Mouse (Mus musculus) ES-E14 (cell line): ENCODE measurements around the gene Isca2. TPM values are rescaled to one million over a fixed set of nuclear protein-coding genes. Genes with fewer than 3 reads are reported as not detected.
A peak's percentile ranks its signal among the peaks of the same experiment; 100 is the strongest.

ENCODE experiments used
- DNase-seq: peaks from one replicate; pipeline ENCODE4 v3.0.0-alpha.2; 2013; ENCODE audit warnings: low read depth, low spot score
- H3K27ac ChIP-seq: 2 replicates; pipeline ENCODE4 v1.5.1; 2012; ENCODE audit warnings: low read depth, mild to moderate bottlenecking, low read length, moderate library complexity, mixed read lengths; ENCODE audit not compliant: poor library complexity, insufficient read depth, severe bottlenecking
- H3K36me3 ChIP-seq: 2 replicates; pipeline ENCODE4 v1.6.1; 2012; ENCODE audit warnings: mild to moderate bottlenecking, low read length, moderate library complexity, mixed read lengths; ENCODE audit not compliant: control insufficient read depth, poor library complexity, insufficient read depth, severe bottlenecking
- H3K4me1 ChIP-seq, 2 experiments: fragments of 150-350 bp in 1 of 2; sonication (generic) in 1 of 2; 2 replicates each; pipeline ENCODE4 v1.6.1; 2012; ENCODE audit warnings: low read length in 2 of 2, mild to moderate bottlenecking in 1 of 2, mixed read lengths in 1 of 2; ENCODE audit not compliant: control insufficient read depth in 2 of 2, insufficient read depth in 2 of 2, poor library complexity in 1 of 2
- H3K4me3 ChIP-seq, 2 experiments: fragments of 150-350 bp in 1 of 2; sonication (generic) in 1 of 2; 2 replicates each; pipeline ENCODE4 v1.5.1; 2012; ENCODE audit warnings: low read length in 2 of 2, low read depth in 1 of 2, mild to moderate bottlenecking in 1 of 2, mixed read lengths in 1 of 2; ENCODE audit not compliant: insufficient read depth in 1 of 2, poor library complexity in 1 of 2, severe bottlenecking in 1 of 2
- H3K9ac ChIP-seq: 2 replicates; pipeline ENCODE4 v1.6.1; 2012; ENCODE audit warnings: low read depth, mild to moderate bottlenecking, low read length, mixed read lengths; ENCODE audit not compliant: poor library complexity, insufficient read depth, severe bottlenecking
- H3K9me3 ChIP-seq: fragments of 150-350 bp; sonication (generic); 2 replicates; pipeline ENCODE4 v1.6.1; 2012; ENCODE audit warnings: low read depth, mild to moderate bottlenecking, low read length; ENCODE audit not compliant: control insufficient read depth, insufficient read depth
- CHD2 ChIP-seq: IDR thresholded peaks from 2 replicates; pipeline ENCODE4 v1.6.1; 2014; ENCODE audit warnings: mild to moderate bottlenecking, low read depth, low read length, inconsistent platforms
- HCFC1 ChIP-seq: IDR thresholded peaks from 2 replicates; pipeline ENCODE4 v1.6.1; 2012; ENCODE audit warnings: low read length, inconsistent platforms, borderline replicate concordance; ENCODE audit not compliant: insufficient read depth
- MAFK ChIP-seq: IDR thresholded peaks from 2 replicates; pipeline ENCODE4 v1.6.1; 2014; ENCODE audit warnings: mild to moderate bottlenecking, low read depth, low read length, inconsistent platforms; ENCODE audit not compliant: insufficient read depth
- ZC3H11A ChIP-seq: IDR thresholded peaks from 2 replicates; pipeline ENCODE4 v1.6.1; 2012; ENCODE audit warnings: low read depth, mild to moderate bottlenecking, inconsistent platforms, low read length, borderline replicate concordance
- ZNF384 ChIP-seq: IDR thresholded peaks from 2 replicates; pipeline ENCODE4 v1.6.1; 2012; ENCODE audit warnings: low read depth, low read length, inconsistent platforms
- in situ Hi-C, 2 experiments: fragments of 600-800 bp; cut with MboI; formaldehyde crosslinking; loops; one replicate each; pipeline ENCODE4 v1.15.1; 2025; ENCODE audit warnings: low sequenced_read_pairs in 2 of 2, inconsistent platforms in 1 of 2; ENCODE audit not compliant: unreplicated experiment in 2 of 2
- total RNA-seq: library from RNA; depleted of rRNA; stranded (reverse); fragments of 300-350 nt; gene quantifications from 2 replicates; pipeline ENCODE4 v1.2.3, GENCODE M21; 2012

Gene Isca2
- total RNA-seq, 1 experiment, result 36.5 TPM

DNA sequence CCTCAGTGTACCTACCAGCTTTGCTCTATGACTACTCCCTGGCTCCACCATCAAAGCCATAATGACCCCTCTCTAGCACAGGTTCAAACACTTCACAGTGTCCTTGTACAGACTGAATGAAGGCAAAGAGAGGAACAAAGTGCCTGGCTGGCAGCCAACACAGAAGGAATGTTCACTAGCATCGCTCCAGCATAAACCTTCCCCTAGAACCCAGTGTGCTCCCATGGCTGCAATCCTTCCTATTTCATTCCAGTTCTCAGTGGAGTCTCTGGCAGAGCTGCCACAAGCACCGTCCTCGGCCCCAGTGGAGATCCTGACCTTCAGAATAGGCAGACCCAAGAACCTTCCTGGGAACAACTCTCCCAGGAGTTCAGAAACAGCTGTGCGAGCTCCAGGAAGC lies 27.4 kb downstream of the Isca2 start:
- no peak overlapping the region for H3K4me3 ChIP-seq
- no peak overlapping the region for H3K9ac ChIP-seq
- H3K4me1 ChIP-seq, result peaks cover 0 to 2% of the 10 kb centered on the region in 2 experiments; a peak in 1 of 4 replicates
- in situ Hi-C loops, result no loop called here
- no peak overlapping the region for H3K27ac ChIP-seq
- no peak for DNase-seq
- H3K36me3 ChIP-seq, result no peaks in the 10 kb centered on the region
- TF ChIP-seq HCFC1, result no peak
- no peak for TF ChIP-seq ZNF384
- no peak for TF ChIP-seq ZC3H11A
- no peak for TF ChIP-seq MAFK
- no peak for TF ChIP-seq CHD2
- no peaks in the 10 kb centered on the region for H3K9me3 ChIP-seq

- Histone ChIP-seq H3K4me1 (peaks cover 0 to 5% of the 10 kb centered on the region in 2 experiments; a peak in 2 of 4 replicates), H3K4me3 (no peak overlapping the region), H3K36me3 (no peaks in the 10 kb centered on the region), H3K9me3 (no peaks in the 10 kb centered on the region), H3K9ac (no peak overlapping the region), H3K27ac (no peak overlapping the region)
- no peak for DNase-seq
- in situ Hi-C loops, result no loop called here
- TF ChIP-seq CHD2, result no peak
- no peak for TF ChIP-seq ZNF384
- no peak for TF ChIP-seq HCFC1
- no peak for TF ChIP-seq ZC3H11A
- TF ChIP-seq MAFK, result no peak
Observed at GRCm38 (mm10) chr12:84801532-84802110, 28.6 kb downstream of the Isca2 start.

DNA sequence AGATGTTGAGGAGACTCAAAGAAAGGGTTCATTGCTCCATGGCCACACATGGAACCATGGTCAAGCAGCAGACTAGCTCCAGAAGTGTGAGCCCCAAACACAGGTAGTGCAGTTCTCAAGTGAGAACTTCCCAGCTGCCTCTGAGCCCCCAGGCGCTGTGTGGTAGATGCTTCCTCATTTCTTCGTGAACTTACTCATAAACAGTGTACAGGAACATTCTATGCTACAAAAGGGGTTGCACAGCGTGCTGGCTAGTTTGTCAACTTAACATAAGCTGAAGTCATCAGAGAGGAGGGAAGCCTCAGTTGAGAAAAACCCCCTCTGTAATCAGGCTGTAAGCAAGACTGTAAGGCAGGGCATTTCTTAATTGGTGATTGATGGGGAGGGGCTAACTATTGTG lies 29.6 kb downstream of the Isca2 start:
- Histone ChIP-seq H3K9me3 (no peaks in the 10 kb centered on the region), H3K27ac (no peak overlapping the region), H3K4me3 (no peak overlapping the region), H3K9ac (no peak overlapping the region), H3K36me3 (no peaks in the 10 kb centered on the region), H3K4me1 (peaks cover 0 to 9% of the 10 kb centered on the region in 2 experiments; a peak in 2 of 4 replicates)
- DNase-seq, result no peak
- TF ChIP-seq ZNF384 (no peak), CHD2 (no peak), ZC3H11A (no peak), MAFK (no peak), HCFC1 (no peak)
- in situ Hi-C loops, result no loop called here

- in situ Hi-C loops, result no loop called here
- no peaks in the 10 kb centered on the region for H3K36me3 ChIP-seq
- no peak for TF ChIP-seq MAFK
- no peak for TF ChIP-seq HCFC1
- no peak for TF ChIP-seq ZNF384
- no peak for TF ChIP-seq ZC3H11A
- TF ChIP-seq CHD2, result no peak
- H3K4me1 ChIP-seq, result peaks cover 0 to 9% of the 10 kb centered on the region in 2 experiments; a peak in 2 of 4 replicates
- H3K9me3 ChIP-seq, result no peaks in the 10 kb centered on the region
- H3K27ac ChIP-seq, result no peak overlapping the region
- no peak overlapping the region for H3K4me3 ChIP-seq
- peak; percentile 8 for DNase-seq
- H3K9ac ChIP-seq, result no peak overlapping the region
Observed at GRCm38 (mm10) chr12:84805228-84805842, 32.3 kb downstream of the Isca2 start.

- peaks cover 0 to 9% of the 10 kb centered on the region in 2 experiments; a peak in 2 of 4 replicates for H3K4me1 ChIP-seq
- H3K9me3 ChIP-seq, result no peaks in the 10 kb centered on the region
- TF ChIP-seq HCFC1 (no peak), CHD2 (no peak), ZNF384 (no peak), MAFK (no peak), ZC3H11A (no peak)
- no peak overlapping the region for H3K9ac ChIP-seq
- DNase-seq, result no peak
- no peaks in the 10 kb centered on the region for H3K36me3 ChIP-seq
- no peak overlapping the region for H3K4me3 ChIP-seq
- no peak overlapping the region for H3K27ac ChIP-seq
- in situ Hi-C loops, result no loop called here
Observed at GRCm38 (mm10) chr12:84806010-84806409, 33.0 kb downstream of the Isca2 start.
